Comparison of ENCODE assay signal across 18 mouse cellular contexts in genomic region chr5:144793374-144793773, GRCm38 (mm10). TPM values are rescaled to one million over a fixed set of nuclear protein-coding genes. Genes with fewer than 3 reads are reported as not detected.
"Had no signal": no experiment of that assay in that cellular context is flagged by ENCODE, and none has a peak within 500 bp of the region (broad histone marks: within the 10 kb centered on the region; RNA-seq: fewer than 3 reads in every experiment).

No protein-coding gene starts in this region.

- H3K4me1 ChIP-seq: kidney, embryonic 15.5 days; midbrain, embryonic 10.5 days; neural tube, embryonic 12.5 days; neural tube, embryonic 15.5 days; stomach, embryonic 15.5 days had no signal

- H3K27me3 ChIP-seq: kidney, embryonic 15.5 days; liver, embryonic 13.5 days; megakaryocyte, embryonic 14.5 days; neural tube, embryonic 12.5 days; neural tube, embryonic 15.5 days; stomach, embryonic 15.5 days had no signal

- H3K4me3 ChIP-seq: kidney, embryonic 15.5 days; liver, embryonic 13.5 days; megakaryocyte, embryonic 14.5 days; midbrain, embryonic 10.5 days; neural tube, embryonic 12.5 days; neural tube, embryonic 15.5 days; stomach, embryonic 15.5 days had no signal

- H3K27ac ChIP-seq: kidney, embryonic 15.5 days; liver, embryonic 13.5 days; midbrain, embryonic 10.5 days; neural tube, embryonic 12.5 days; neural tube, embryonic 15.5 days; stomach, embryonic 15.5 days had no signal

- H3K9me3 ChIP-seq: kidney, embryonic 15.5 days; liver, embryonic 13.5 days; megakaryocyte, embryonic 14.5 days; midbrain, embryonic 10.5 days; neural tube, embryonic 12.5 days; neural tube, embryonic 15.5 days; stomach, embryonic 15.5 days had no signal

- H3K9ac ChIP-seq: kidney, embryonic 15.5 days; liver, embryonic 13.5 days; neural tube, embryonic 12.5 days; neural tube, embryonic 15.5 days; stomach, embryonic 15.5 days had no signal

- DNase-seq: kidney, adult 11 months; kidney, adult 8-10 months; kidney, postnatal 25 days; liver, embryonic 13.5 days; lung, adult 2 months; midbrain, embryonic 14.5 days; right cerebral cortex, adult 18-20 months; right cerebral cortex, postnatal 25 days; spleen, adult 18-20 months; thymus, adult 18-20 months; thymus, postnatal 36 days had no signal

- H3K4me2 ChIP-seq: kidney, embryonic 15.5 days; liver, embryonic 13.5 days; neural tube, embryonic 12.5 days; neural tube, embryonic 15.5 days; stomach, embryonic 15.5 days had no signal

RNA-seq across cellular contexts. Expression of gene Tmem130, which starts 31.8 kb away (rescaled TPM):
- total RNA-seq: liver, adult 2 months had no signal
